Mouse (Mus musculus) myocyte (in vitro differentiated cells): ENCODE measurements at regions not wholly inside any gene's neighbourhood (a gene's known extent, or its start where the extent isn't known, plus 50 kb on each side); places are given as distances from the start of the nearest gene placed in this dataset.

Experiments used
- H3K27me3 ChIP-seq: one replicate; pipeline ENCODE4 v1.6.1; 2011; ENCODE audit not compliant: control insufficient read depth, insufficient read depth, insufficient read length
- H3K36me3 ChIP-seq: one replicate; pipeline ENCODE4 v1.6.1; 2011; ENCODE audit not compliant: control insufficient read depth, insufficient read depth
- H3K4me2 ChIP-seq: one replicate; pipeline ENCODE4 v1.6.1; 2011; ENCODE audit warnings: low read depth, control low read depth
- H3K4me3 ChIP-seq: one replicate; pipeline ENCODE4 v1.5.1; 2011; ENCODE audit warnings: mild to moderate bottlenecking, control low read depth, moderate library complexity
- H3K79me2 ChIP-seq: one replicate; pipeline ENCODE4 v1.6.1; 2011; ENCODE audit not compliant: control insufficient read depth, insufficient read depth
- H3ac ChIP-seq: one replicate; pipeline ENCODE4 v1.6.1; 2011; ENCODE audit not compliant: control insufficient read depth, insufficient read length
- CEBPB ChIP-seq: IDR thresholded peaks from 2 replicates; pipeline ENCODE4 v1.6.1; 2011; ENCODE audit warnings: mild to moderate bottlenecking, moderate library complexity; ENCODE audit not compliant: poor library complexity, insufficient read depth, severe bottlenecking
- E2F4 ChIP-seq: IDR thresholded peaks from one replicate; pipeline ENCODE4 v1.6.1; 2011; ENCODE audit warnings: mild to moderate bottlenecking, control low read depth, moderate library complexity; ENCODE audit not compliant: insufficient read depth
- MAX ChIP-seq: IDR thresholded peaks from one replicate; pipeline ENCODE4 v1.6.1; 2011; ENCODE audit warnings: low read depth, mild to moderate bottlenecking, control low read depth
- MYOD1 ChIP-seq, 3 experiments: IDR thresholded peaks; one replicate each; pipeline ENCODE4 v1.6.1; 2011; ENCODE audit warnings: control low read depth in 2 of 3, low read depth in 2 of 3, mild to moderate bottlenecking in 2 of 3, moderate library complexity in 1 of 3; ENCODE audit not compliant: insufficient read length in 2 of 3, control insufficient read depth in 1 of 3
- MYOG ChIP-seq, 3 experiments: IDR thresholded peaks; one replicate each; pipeline ENCODE4 v1.6.1; 2011; ENCODE audit warnings: control low read depth in 2 of 3, low read depth in 2 of 3, mild to moderate bottlenecking in 2 of 3; ENCODE audit not compliant: insufficient read length in 2 of 3, control insufficient read depth in 1 of 3, insufficient read depth in 1 of 3
- POLR2A ChIP-seq: IDR thresholded peaks from one replicate; pipeline ENCODE4 v1.6.1; 2011; ENCODE audit warnings: low read depth, mild to moderate bottlenecking, control low read depth, moderate library complexity; ENCODE audit not compliant: insufficient read length
- POLR2AphosphoS2 ChIP-seq: IDR thresholded peaks from one replicate; pipeline ENCODE4 v1.6.1; 2011; ENCODE audit warnings: low read depth, control low read depth; ENCODE audit not compliant: insufficient read length
- REST ChIP-seq: IDR thresholded peaks from one replicate; pipeline ENCODE4 v1.6.1; 2011; ENCODE audit warnings: mild to moderate bottlenecking, control low read depth, moderate library complexity; ENCODE audit not compliant: insufficient read depth, insufficient read length
- SRF ChIP-seq: IDR thresholded peaks from one replicate; pipeline ENCODE4 v1.6.1; 2011; ENCODE audit warnings: low read depth; ENCODE audit not compliant: control insufficient read depth, insufficient read length
- TCF12 ChIP-seq: IDR thresholded peaks from one replicate; pipeline ENCODE4 v1.6.1; 2011; ENCODE audit warnings: mild to moderate bottlenecking, control low read depth; ENCODE audit not compliant: poor library complexity, insufficient read depth, severe bottlenecking
- TCF3 ChIP-seq: IDR thresholded peaks from one replicate; pipeline ENCODE4 v1.6.1; 2011; ENCODE audit warnings: low read depth, control low read depth; ENCODE audit not compliant: insufficient read length
- USF1 ChIP-seq: IDR thresholded peaks from one replicate; pipeline ENCODE4 v1.6.1; 2011; ENCODE audit warnings: low read depth, mild to moderate bottlenecking, control low read depth, moderate library complexity

GRCm38 (mm10) chr3:60916411-60916810, 86.2 kb upstream of the P2ry1 start:
- TF ChIP-seq E2F4: no peak

GRCm38 (mm10) chr3:60917271-60917670, 85.3 kb upstream of the P2ry1 start:
- Histone ChIP-seq H3ac (no peak overlapping the region), H3K27me3 (no peaks in the 10 kb centered on the region), H3K36me3 (no peaks in the 10 kb centered on the region), H3K79me2 (no peaks in the 10 kb centered on the region), H3K4me3 (no peak overlapping the region), H3K4me2 (no peak overlapping the region)
- TF ChIP-seq CEBPB (no peak), MAX (no peak), TCF3 (no peak), REST (no peak), MYOG (IDR thresholded peaks at IDR 0.05; ENCODE audit: control insufficient read depth in 1 of 3, insufficient read depth in 1 of 3, insufficient read length in 2 of 3, low read depth in 2 of 3) (no peak), MYOD1 (IDR thresholded peaks at IDR 0.05; ENCODE audit: control insufficient read depth in 1 of 3, insufficient read length in 2 of 3, low read depth in 2 of 3) (no peak), POLR2A (no peak), E2F4 (no peak), POLR2AphosphoS2 (no peak), TCF12 (no peak), USF1 (no peak), SRF (no peak)

More at GRCm38 (mm10) chr3:60916411-60916810, 86.2 kb upstream of the P2ry1 start:
- Histone ChIP-seq H3K4me2 (no peak overlapping the region), H3ac (no peak overlapping the region), H3K4me3 (no peak overlapping the region), H3K36me3 (no peaks in the 10 kb centered on the region), H3K79me2 (no peaks in the 10 kb centered on the region), H3K27me3 (no peaks in the 10 kb centered on the region)

GRCm38 (mm10) chr3:60926024-60926547, 76.5 kb upstream of the P2ry1 start:
- Histone ChIP-seq H3K4me2 (no peak overlapping the region), H3K4me3 (no peak overlapping the region), H3K79me2 (no peaks in the 10 kb centered on the region), H3K36me3 (no peaks in the 10 kb centered on the region), H3ac (no peak overlapping the region), H3K27me3 (no peaks in the 10 kb centered on the region)
- no peak for TF ChIP-seq REST
- no peak for TF ChIP-seq POLR2A

- no peaks in the 10 kb centered on the region for H3K27me3 ChIP-seq
- no peaks in the 10 kb centered on the region for H3K36me3 ChIP-seq
- H3K4me2 ChIP-seq: no peak overlapping the region
- H3ac ChIP-seq: no peak overlapping the region
- H3K79me2 ChIP-seq: no peaks in the 10 kb centered on the region
- TF ChIP-seq TCF3 (no peak), TCF12 (no peak), REST (no peak), MYOG (IDR thresholded peaks at IDR 0.05; ENCODE audit: control insufficient read depth in 1 of 3, insufficient read depth in 1 of 3, insufficient read length in 2 of 3, low read depth in 2 of 3) (no peak)
- no peak overlapping the region for H3K4me3 ChIP-seq
Observed at GRCm38 (mm10) chr3:60928910-60929309, 73.7 kb upstream of the P2ry1 start.

- no peaks in the 10 kb centered on the region for H3K79me2 ChIP-seq
- no peak overlapping the region for H3K4me3 ChIP-seq
- H3K36me3 ChIP-seq: no peaks in the 10 kb centered on the region
- no peaks in the 10 kb centered on the region for H3K27me3 ChIP-seq
- no peak overlapping the region for H3ac ChIP-seq
- TF ChIP-seq TCF3: no peak
- TF ChIP-seq REST: no peak
- no peak for TF ChIP-seq SRF
- no peak for TF ChIP-seq POLR2AphosphoS2
- TF ChIP-seq MYOG (IDR thresholded peaks at IDR 0.05; ENCODE audit: control insufficient read depth in 1 of 3, insufficient read depth in 1 of 3, insufficient read length in 2 of 3, low read depth in 2 of 3): no peak
- no peak for TF ChIP-seq USF1
- H3K4me2 ChIP-seq: no peak overlapping the region
Observed at GRCm38 (mm10) chr3:60934492-60934891, 68.1 kb upstream of the P2ry1 start.

- TF ChIP-seq REST: no peak
- TF ChIP-seq TCF3: no peak
- no peak for TF ChIP-seq MAX
- TF ChIP-seq MYOG (IDR thresholded peaks at IDR 0.05; ENCODE audit: control insufficient read depth in 1 of 3, insufficient read depth in 1 of 3, insufficient read length in 2 of 3, low read depth in 2 of 3): no peak
- TF ChIP-seq MYOD1 (IDR thresholded peaks at IDR 0.05; ENCODE audit: control insufficient read depth in 1 of 3, insufficient read length in 2 of 3, low read depth in 2 of 3): no peak
- no peak for TF ChIP-seq POLR2AphosphoS2
- no peak for TF ChIP-seq SRF
- no peak for TF ChIP-seq TCF12
- no peak for TF ChIP-seq CEBPB
- no peak for TF ChIP-seq E2F4
- no peak for TF ChIP-seq POLR2A
- no peak for TF ChIP-seq USF1
Observed at GRCm38 (mm10) chr3:60941451-60941850, 61.1 kb upstream of the P2ry1 start.

More at GRCm38 (mm10) chr3:60941451-60941850, 61.1 kb upstream of the P2ry1 start:
- Histone ChIP-seq H3K27me3 (no peaks in the 10 kb centered on the region), H3K79me2 (no peaks in the 10 kb centered on the region), H3K36me3 (no peaks in the 10 kb centered on the region), H3K4me3 (no peak overlapping the region), H3ac (no peak overlapping the region), H3K4me2 (no peak overlapping the region)
